Mouse (Mus musculus): ENCODE data around the gene Rasip1. TPM values are rescaled to one million over a fixed set of nuclear protein-coding genes. Genes with fewer than 3 reads are reported as not detected.

Rasip1 gene
- polyA plus RNA-seq, 1 experiment = 3.0 TPM

GRCm38 (mm10) chr7:45591880-45592279, 35.4 kb upstream of the Rasip1 start:
- Histone ChIP-seq H3K4me3 (ENCODE audit: low read depth, low read length) (no peak overlapping the region), H3K9me3 (replicated peaks; ENCODE audit: control insufficient read depth, insufficient read depth, low read length, poor library complexity, severe bottlenecking) (no peaks in the 10 kb centered on the region), H3K27ac (ENCODE audit: insufficient read depth, low read length) (no peak overlapping the region), H3K9ac (ENCODE audit: low read depth, poor library complexity, severe bottlenecking) (no peak overlapping the region), H3K36me3 (ENCODE audit: control insufficient read depth, insufficient read depth, low read length, poor library complexity, severe bottlenecking) (peaks cover 6% of the 10 kb centered on the region; the same call in 1 of the 2 replicates), H3K27me3 (ENCODE audit: control insufficient read depth, insufficient read depth, low read length, poor library complexity, severe bottlenecking) (no peaks in the 10 kb centered on the region), H3K4me1 (ENCODE audit: control insufficient read depth, insufficient read depth, low read length) (no peaks in the 10 kb centered on the region)
- TF ChIP-seq CTCF (IDR thresholded peaks at IDR 0.05; ENCODE audit: low read depth, low read length) (no peak), POLR2A (IDR thresholded peaks at IDR 0.05; ENCODE audit: insufficient read depth, low read length) (no peak), EP300 (IDR thresholded peaks at IDR 0.05; ENCODE audit: insufficient read depth, low read depth, low read length) (no peak)

- Histone ChIP-seq H3K27ac (ENCODE audit: insufficient read depth, low read length) (no peak overlapping the region), H3K27me3 (ENCODE audit: control insufficient read depth, insufficient read depth, low read length, poor library complexity, severe bottlenecking) (no peaks in the 10 kb centered on the region), H3K4me1 (ENCODE audit: control insufficient read depth, insufficient read depth, low read length) (no peaks in the 10 kb centered on the region), H3K9me3 (replicated peaks; ENCODE audit: control insufficient read depth, insufficient read depth, low read length, poor library complexity, severe bottlenecking) (no peaks in the 10 kb centered on the region), H3K36me3 (ENCODE audit: control insufficient read depth, insufficient read depth, low read length, poor library complexity, severe bottlenecking) (peaks cover 2% of the 10 kb centered on the region; the same call in 1 of the 2 replicates), H3K4me3 (ENCODE audit: low read depth, low read length) (no peak overlapping the region), H3K9ac (ENCODE audit: low read depth, poor library complexity, severe bottlenecking) (no peak overlapping the region)
- TF ChIP-seq POLR2A (IDR thresholded peaks at IDR 0.05; ENCODE audit: insufficient read depth, low read length) (no peak), CTCF (IDR thresholded peaks at IDR 0.05; ENCODE audit: low read depth, low read length) (peak; percentile 89), EP300 (IDR thresholded peaks at IDR 0.05; ENCODE audit: insufficient read depth, low read depth, low read length) (0 out of 2 replicates have a peak, but pooled peaks have one; percentile 16)
These were observed 34.0 kb upstream of the Rasip1 start for GRCm38 (mm10) chr7:45593118-45593815.

DNA sequence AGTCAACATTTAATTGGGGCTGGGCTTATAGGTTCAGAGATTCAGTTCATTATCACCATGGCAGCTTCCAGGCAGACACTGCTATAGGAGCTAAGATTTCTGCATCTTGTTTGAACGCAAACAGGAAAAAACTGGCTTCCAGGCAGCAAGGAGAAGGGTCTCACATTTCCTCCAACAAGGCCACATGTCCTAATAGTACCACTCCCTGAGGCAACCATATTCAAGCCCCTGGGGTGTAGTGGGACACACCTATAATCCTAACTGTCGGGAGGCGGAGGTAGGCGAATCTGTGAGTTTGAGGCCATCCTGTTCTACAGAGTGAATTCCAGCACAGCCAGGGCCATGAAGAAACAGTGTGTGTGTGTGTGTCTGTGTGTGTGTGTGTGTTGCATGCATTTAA, 32.1 kb upstream of the Rasip1 start:
- Histone ChIP-seq H3K9me3 (replicated peaks; ENCODE audit: control insufficient read depth, insufficient read depth, low read length, poor library complexity, severe bottlenecking) (no peaks in the 10 kb centered on the region), H3K4me3 (ENCODE audit: low read depth, low read length) (no peak overlapping the region), H3K36me3 (ENCODE audit: control insufficient read depth, insufficient read depth, low read length, poor library complexity, severe bottlenecking) (0 out of 2 replicates have a peak, but pooled peaks cover 2% of the 10 kb centered on the region), H3K27ac (ENCODE audit: insufficient read depth, low read length) (peak overlapping the region; percentile 5; the same call in 1 of the 2 replicates), H3K27me3 (ENCODE audit: control insufficient read depth, insufficient read depth, low read length, poor library complexity, severe bottlenecking) (no peaks in the 10 kb centered on the region), H3K9ac (ENCODE audit: low read depth, poor library complexity, severe bottlenecking) (no peak overlapping the region), H3K4me1 (ENCODE audit: control insufficient read depth, insufficient read depth, low read length) (peaks cover 3% of the 10 kb centered on the region)
- no peak for TF ChIP-seq CTCF (IDR thresholded peaks at IDR 0.05; ENCODE audit: low read depth, low read length)
- 0 out of 2 replicates have a peak, but pooled peaks have one; percentile 43 for TF ChIP-seq EP300 (IDR thresholded peaks at IDR 0.05; ENCODE audit: insufficient read depth, low read depth, low read length)
- no peak for TF ChIP-seq POLR2A (IDR thresholded peaks at IDR 0.05; ENCODE audit: insufficient read depth, low read length)

- no peak overlapping the region for H3K4me3 ChIP-seq (ENCODE audit: low read depth, low read length)
- H3K36me3 ChIP-seq (ENCODE audit: control insufficient read depth, insufficient read depth, low read length, poor library complexity, severe bottlenecking) = no peaks in the 10 kb centered on the region
- no peak for TF ChIP-seq CTCF (IDR thresholded peaks at IDR 0.05; ENCODE audit: low read depth, low read length)
- TF ChIP-seq EP300 (IDR thresholded peaks at IDR 0.05; ENCODE audit: insufficient read depth, low read depth, low read length) = no peak
- TF ChIP-seq POLR2A (IDR thresholded peaks at IDR 0.05; ENCODE audit: insufficient read depth, low read length) = no peak
- H3K9ac ChIP-seq (ENCODE audit: low read depth, poor library complexity, severe bottlenecking) = no peak overlapping the region
- H3K27ac ChIP-seq (ENCODE audit: insufficient read depth, low read length) = no peak overlapping the region
- H3K27me3 ChIP-seq (ENCODE audit: control insufficient read depth, insufficient read depth, low read length, poor library complexity, severe bottlenecking) = no peaks in the 10 kb centered on the region
- peaks cover 3% of the 10 kb centered on the region for H3K4me1 ChIP-seq (ENCODE audit: control insufficient read depth, insufficient read depth, low read length)
- H3K9me3 ChIP-seq (replicated peaks; ENCODE audit: control insufficient read depth, insufficient read depth, low read length, poor library complexity, severe bottlenecking) = no peaks in the 10 kb centered on the region
These were observed 31.2 kb upstream of the Rasip1 start for GRCm38 (mm10) chr7:45596107-45596506.

- Histone ChIP-seq H3K27ac (ENCODE audit: insufficient read depth, low read length) (no peak overlapping the region), H3K9ac (ENCODE audit: low read depth, poor library complexity, severe bottlenecking) (no peak overlapping the region), H3K9me3 (replicated peaks; ENCODE audit: control insufficient read depth, insufficient read depth, low read length, poor library complexity, severe bottlenecking) (no peaks in the 10 kb centered on the region), H3K36me3 (ENCODE audit: control insufficient read depth, insufficient read depth, low read length, poor library complexity, severe bottlenecking) (no peaks in the 10 kb centered on the region), H3K4me3 (ENCODE audit: low read depth, low read length) (no peak overlapping the region), H3K27me3 (ENCODE audit: control insufficient read depth, insufficient read depth, low read length, poor library complexity, severe bottlenecking) (no peaks in the 10 kb centered on the region), H3K4me1 (ENCODE audit: control insufficient read depth, insufficient read depth, low read length) (peaks cover 3% of the 10 kb centered on the region)
- TF ChIP-seq CTCF (IDR thresholded peaks at IDR 0.05; ENCODE audit: low read depth, low read length) = no peak
- TF ChIP-seq EP300 (IDR thresholded peaks at IDR 0.05; ENCODE audit: insufficient read depth, low read depth, low read length) = no peak
- no peak for TF ChIP-seq POLR2A (IDR thresholded peaks at IDR 0.05; ENCODE audit: insufficient read depth, low read length)
These were observed 30.3 kb upstream of the Rasip1 start for GRCm38 (mm10) chr7:45597013-45597412.

- H3K9me3 ChIP-seq (replicated peaks; ENCODE audit: control insufficient read depth, insufficient read depth, low read length, poor library complexity, severe bottlenecking) = no peaks in the 10 kb centered on the region
- H3K27me3 ChIP-seq (ENCODE audit: control insufficient read depth, insufficient read depth, low read length, poor library complexity, severe bottlenecking) = no peaks in the 10 kb centered on the region
- H3K36me3 ChIP-seq (ENCODE audit: control insufficient read depth, insufficient read depth, low read length, poor library complexity, severe bottlenecking) = no peaks in the 10 kb centered on the region
- H3K4me1 ChIP-seq (ENCODE audit: control insufficient read depth, insufficient read depth, low read length) = peaks cover 3% of the 10 kb centered on the region
- no peak overlapping the region for H3K27ac ChIP-seq (ENCODE audit: insufficient read depth, low read length)
- H3K4me3 ChIP-seq (ENCODE audit: low read depth, low read length) = no peak overlapping the region
- TF ChIP-seq EP300 (IDR thresholded peaks at IDR 0.05; ENCODE audit: insufficient read depth, low read depth, low read length) (no peak), POLR2A (IDR thresholded peaks at IDR 0.05; ENCODE audit: insufficient read depth, low read length) (no peak), CTCF (IDR thresholded peaks at IDR 0.05; ENCODE audit: low read depth, low read length) (no peak)
- H3K9ac ChIP-seq (ENCODE audit: low read depth, poor library complexity, severe bottlenecking) = no peak overlapping the region
These were observed 29.8 kb upstream of the Rasip1 start for GRCm38 (mm10) chr7:45597527-45597926.

Data from ES-Bruce4 (cell line).